Comparison of ENCODE assay signal across 25 mouse cellular contexts in genomic region chr15:86252130-86252529, GRCm38 (mm10).
"Had no signal": no experiment of that assay in that cellular context is flagged by ENCODE, and none has a peak within 500 bp of the region (broad histone marks: within the 10 kb centered on the region; RNA-seq: fewer than 3 reads in every experiment).

No protein-coding gene starts in this region.

- H3K27ac ChIP-seq: embryonic facial prominence, embryonic 10.5 days; embryonic facial prominence, embryonic 12.5 days; embryonic facial prominence, embryonic 13.5 days; embryonic facial prominence, embryonic 15.5 days; forebrain, embryonic 10.5 days; forebrain, embryonic 12.5 days; forebrain, embryonic 13.5 days; forebrain, embryonic 15.5 days; gastrocnemius, adult 2 months; heart, adult 2 months had no signal

- H3K4me3 ChIP-seq: embryonic facial prominence, embryonic 10.5 days; embryonic facial prominence, embryonic 12.5 days; embryonic facial prominence, embryonic 13.5 days; embryonic facial prominence, embryonic 15.5 days; erythroblast, embryonic 14.5 days; forebrain, embryonic 10.5 days; forebrain, embryonic 12.5 days; forebrain, embryonic 13.5 days; forebrain, embryonic 15.5 days; gastrocnemius, adult 2 months; heart, adult 2 months had no signal

- DNase-seq: cerebellum, adult 9-10 months; cerebellum, adult 9-11 months; cerebellum, postnatal 10 days; cerebellum, postnatal 14 days; cerebellum, postnatal 25 days; cerebellum, postnatal 36 days; embryo, embryonic 11 days; forebrain, postnatal 0 days; gastrocnemius, adult 2 months; gastrocnemius, postnatal 10 days; gastrocnemius, postnatal 14 days; gastrocnemius, postnatal 25 days; gastrocnemius, postnatal 36 days; heart, adult 11 months; heart, adult 18-20 months; heart, adult 2 months had no signal

- H3K9me3 ChIP-seq: embryonic facial prominence, embryonic 10.5 days; embryonic facial prominence, embryonic 12.5 days; embryonic facial prominence, embryonic 13.5 days; embryonic facial prominence, embryonic 15.5 days; forebrain, embryonic 10.5 days; forebrain, embryonic 12.5 days; forebrain, embryonic 13.5 days; forebrain, embryonic 15.5 days had no signal

- H3K4me1 ChIP-seq: embryonic facial prominence, embryonic 12.5 days had no signal

- H3K9ac ChIP-seq: embryonic facial prominence, embryonic 12.5 days; embryonic facial prominence, embryonic 13.5 days; embryonic facial prominence, embryonic 15.5 days; forebrain, embryonic 12.5 days; forebrain, embryonic 13.5 days; forebrain, embryonic 15.5 days; forebrain, postnatal 0 days had no signal

- H3K36me3 ChIP-seq: embryonic facial prominence, embryonic 10.5 days; embryonic facial prominence, embryonic 12.5 days; forebrain, embryonic 10.5 days; forebrain, embryonic 12.5 days; forebrain, embryonic 15.5 days had no signal

- H3K27me3 ChIP-seq: embryonic facial prominence, embryonic 12.5 days; embryonic facial prominence, embryonic 13.5 days; embryonic facial prominence, embryonic 15.5 days; forebrain, embryonic 15.5 days had no signal
